Mouse (Mus musculus) adrenal gland, adult 18-20 months (tissue): Measurements from ENCODE around the gene Bpifb9a. TPM values are rescaled to one million over a fixed set of nuclear protein-coding genes. Genes with fewer than 3 reads are reported as not detected.
"Not testable (repeated sequence)": the region's sequence is repeated elsewhere in the genome, so short reads cannot be mapped to it uniquely, and the experiment has no call there.

ENCODE experiments used
- DNase-seq, 2 experiments: peaks; one replicate each; pipeline ENCODE4 v3.0.0; 2021 to 2022; ENCODE audit warnings: low spot score in 2 of 2
- long read RNA-seq, 2 experiments: library from polyadenylated mRNA; stranded (forward); transcript quantifications; one replicate each; pipeline ENCODE4 v2.0.0; 2021
- total RNA-seq, 2 experiments: library from RNA; stranded (reverse); gene quantifications; 1 replicate in 1 of 2; 2 replicates in 1 of 2; pipeline ENCODE4 v1.2.3; 2021

The Bpifb9a gene
- not detected for total RNA-seq
- long read RNA-seq, experiment 1: 0 reads
- long read RNA-seq, experiment 2: 0 reads

GRCm38 (mm10) chr2:154257554-154257953 lies at the start of gene Bpifb9a:
Gene Bpifb9a (plus strand): TSS chr2:154257854.
- not testable (repeated sequence) for DNase-seq

GRCm38 (mm10) chr2:154209112-154209511 lies 48.5 kb upstream of the Bpifb9a start:
- DNase-seq: no peak

GRCm38 (mm10) chr2:154211121-154211520 lies 46.5 kb upstream of the Bpifb9a start:
- no peak for DNase-seq

- no peak for DNase-seq
These were observed 45.8 kb upstream of the Bpifb9a start for GRCm38 (mm10) chr2:154211881-154212280.

GRCm38 (mm10) chr2:154215191-154215590 lies 42.5 kb upstream of the Bpifb9a start:
- peak; percentile 80 to 82 for DNase-seq

- DNase-seq: no peak
These were observed 37.7 kb upstream of the Bpifb9a start for GRCm38 (mm10) chr2:154219950-154220349.

- DNase-seq: no peak
These were observed 34.3 kb upstream of the Bpifb9a start, which contains the start of gene Bpifb5 for GRCm38 (mm10) chr2:154223265-154223916. Gene Bpifb5 (plus strand): TSS chr2:154223742.

- no peak for DNase-seq
These were observed 33.8 kb upstream of the Bpifb9a start for GRCm38 (mm10) chr2:154223917-154224273.

- no peak for DNase-seq
These were observed 30.7 kb upstream of the Bpifb9a start for GRCm38 (mm10) chr2:154226991-154227390.

GRCm38 (mm10) chr2:154227830-154228229 lies 29.8 kb upstream of the Bpifb9a start:
- DNase-seq: no peak

- DNase-seq: no peak
These were observed 24.2 kb upstream of the Bpifb9a start for GRCm38 (mm10) chr2:154233426-154233825.

GRCm38 (mm10) chr2:154240771-154241170 lies 16.9 kb upstream of the Bpifb9a start:
- no peak for DNase-seq

- DNase-seq: not testable (repeated sequence)
These were observed 14.9 kb upstream of the Bpifb9a start for GRCm38 (mm10) chr2:154242726-154243125.

- no peak for DNase-seq
These were observed 14.2 kb upstream of the Bpifb9a start for GRCm38 (mm10) chr2:154243356-154244036.

GRCm38 (mm10) chr2:154245322-154245721 lies 12.3 kb upstream of the Bpifb9a start:
- DNase-seq: no peak

GRCm38 (mm10) chr2:154255254-154255653 lies 2.4 kb upstream of the Bpifb9a start:
- not testable (repeated sequence) for DNase-seq

- DNase-seq: no peak
These were observed 1.9 kb upstream of the Bpifb9a start for GRCm38 (mm10) chr2:154255770-154256169.

GRCm38 (mm10) chr2:154264397-154264796 lies 6.7 kb downstream of the Bpifb9a start:
- not testable (repeated sequence) for DNase-seq

- not testable (repeated sequence) for DNase-seq
These were observed 34.2 kb downstream of the Bpifb9a start for GRCm38 (mm10) chr2:154291866-154292265.

GRCm38 (mm10) chr2:154292833-154293232 lies 35.2 kb downstream of the Bpifb9a start:
- no peak for DNase-seq

GRCm38 (mm10) chr2:154294746-154295145 lies 37.1 kb downstream of the Bpifb9a start:
- DNase-seq: peak; percentile 38 to 43

- DNase-seq: peak; percentile 72 to 75
These were observed 42.8 kb downstream of the Bpifb9a start for GRCm38 (mm10) chr2:154300496-154300895.
